Mouse (Mus musculus) lung, postnatal 0 days (tissue): ENCODE results near the gene Arhgap15.

ENCODE experiments used
- CTCF ChIP-seq: IDR thresholded peaks from 2 replicates; pipeline ENCODE4 v1.5.1; 2016; ENCODE audit warnings: antibody characterized with exemption, mild to moderate bottlenecking
- EP300 ChIP-seq: IDR thresholded peaks from 2 replicates; pipeline ENCODE4 v1.6.1; 2016; ENCODE audit warnings: antibody characterized with exemption, mild to moderate bottlenecking, control low read depth

- TF ChIP-seq CTCF (peak; percentile 64), EP300 (no peak)
These were observed 588.2 kb downstream of the Arhgap15 start for GRCm38 (mm10) chr2:44336720-44337354.
